Mouse (Mus musculus): ENCODE data around the gene Dlx2.

- TF ChIP-seq EP300 (IDR thresholded peaks at IDR 0.05) = no peak
- TF ChIP-seq CTCF (IDR thresholded peaks at IDR 0.05) = no peak
Measured at GRCm38 (mm10) chr2:71573736-71574135, 27.2 kb upstream of the Dlx2 start.
